Mouse (Mus musculus) spleen, adult 2 months (tissue): Measurements from ENCODE around the gene Slc16a10. TPM values are rescaled to one million over a fixed set of nuclear protein-coding genes. Genes with fewer than 3 reads are reported as not detected.

Experiments used
- DNase-seq, 2 experiments: peaks; one replicate each; pipeline versions ENCODE4 v3.0.0 to v3.0.0-alpha.2; 2012 to 2021; ENCODE audit warnings: low spot score in 2 of 2, low read depth in 1 of 2
- H3K27ac ChIP-seq: fragments of 200-500 bp; 2 replicates; pipeline ENCODE4 v1.5.1; 2012; ENCODE audit warnings: low read length, inconsistent platforms; ENCODE audit not compliant: insufficient read depth
- H3K27me3 ChIP-seq: fragments of 200-500 bp; 2 replicates; pipeline ENCODE4 v1.6.1; 2012; ENCODE audit warnings: mild to moderate bottlenecking, moderate library complexity, low read length, inconsistent platforms; ENCODE audit not compliant: control insufficient read depth, insufficient read depth
- H3K36me3 ChIP-seq: fragments of 200-500 bp; 2 replicates; pipeline ENCODE4 v1.6.1; 2012; ENCODE audit warnings: mild to moderate bottlenecking, low read length, inconsistent platforms; ENCODE audit not compliant: control insufficient read depth, insufficient read depth
- H3K4me1 ChIP-seq: fragments of 200-500 bp; 2 replicates; pipeline ENCODE4 v1.6.1; 2011; ENCODE audit warnings: inconsistent platforms; ENCODE audit not compliant: control insufficient read depth, insufficient read depth, insufficient read length
- H3K4me3 ChIP-seq: fragments of 200-500 bp; 2 replicates; pipeline ENCODE4 v1.5.1; 2011; ENCODE audit warnings: mild to moderate bottlenecking, inconsistent platforms; ENCODE audit not compliant: insufficient read depth, insufficient read length; ENCODE audit errors: extremely low read depth
- CTCF ChIP-seq: fragments of 200-500 bp; IDR thresholded peaks from 2 replicates; pipeline ENCODE4 v1.5.1; 2011; ENCODE audit warnings: mild to moderate bottlenecking, inconsistent platforms; ENCODE audit not compliant: insufficient read depth, insufficient read length, insufficient replicate concordance; ENCODE audit errors: extremely low read depth
- POLR2A ChIP-seq: fragments of 200-500 bp; IDR thresholded peaks from 2 replicates; pipeline ENCODE4 v1.6.1; 2011; ENCODE audit warnings: low read depth, low read length, inconsistent platforms
- WGBS: fragments of 180-500 bp; shearing (Covaris S2); methylation state at CpG from one replicate; pipeline ENCODE4 v1.1.7; 2018; 5-methylcytosine and 5-hydroxymethylcytosine counted together
- polyA plus RNA-seq: library from polyadenylated mRNA; depleted of rRNA; stranded (reverse); fragments of >200 nt; gene quantifications from 2 replicates; pipeline ENCODE4 v1.2.3, GENCODE M21; 2012

Slc16a10 gene
- polyA plus RNA-seq, 1 experiment: 36.9 TPM

- Histone ChIP-seq H3K4me1 (peaks cover under 1% of the 10 kb centered on the region; the same call in 1 of the 2 replicates), H3K27ac (no peak overlapping the region), H3K36me3 (no peaks in the 10 kb centered on the region), H3K27me3 (no peaks in the 10 kb centered on the region), H3K4me3 (no peak overlapping the region)
- DNase-seq: no peak
- 73% methylated on average over 5 of the region's 5 CpGs for WGBS
- TF ChIP-seq POLR2A (no peak), CTCF (no peak)
Observed at GRCm38 (mm10) chr10:40063291-40063890, 78.7 kb downstream of the Slc16a10 start.

GRCm38 (mm10) chr10:40062812-40063211 is 79.2 kb downstream of the Slc16a10 start:
- DNase-seq: no peak
- TF ChIP-seq POLR2A: no peak
- TF ChIP-seq CTCF: no peak
- Histone ChIP-seq H3K4me1 (no peaks in the 10 kb centered on the region), H3K27me3 (no peaks in the 10 kb centered on the region), H3K4me3 (no peak overlapping the region), H3K36me3 (no peaks in the 10 kb centered on the region), H3K27ac (no peak overlapping the region)
- 89% methylated on average over 6 of the region's 6 CpGs for WGBS

GRCm38 (mm10) chr10:40061926-40062325 is 80.1 kb downstream of the Slc16a10 start:
- Histone ChIP-seq H3K27ac (no peak overlapping the region), H3K27me3 (no peaks in the 10 kb centered on the region), H3K4me3 (no peak overlapping the region), H3K36me3 (no peaks in the 10 kb centered on the region), H3K4me1 (no peaks in the 10 kb centered on the region)
- 93% methylated on average over 5 of the region's 5 CpGs for WGBS
- no peak for DNase-seq
- TF ChIP-seq POLR2A: no peak
- TF ChIP-seq CTCF: no peak

- Histone ChIP-seq H3K36me3 (no peaks in the 10 kb centered on the region), H3K27me3 (no peaks in the 10 kb centered on the region), H3K4me1 (no peaks in the 10 kb centered on the region), H3K4me3 (no peak overlapping the region), H3K27ac (no peak overlapping the region)
- 86% methylated on average over 3 of the region's 3 CpGs for WGBS
- no peak for TF ChIP-seq POLR2A
- TF ChIP-seq CTCF: no peak
- no peak for DNase-seq
Observed at GRCm38 (mm10) chr10:40058786-40059120, 83.3 kb downstream of the Slc16a10 start.

GRCm38 (mm10) chr10:40058062-40058785 is 83.8 kb downstream of the Slc16a10 start:
- H3K36me3 ChIP-seq: no peaks in the 10 kb centered on the region
- DNase-seq: no peak
- no peak for TF ChIP-seq CTCF
- no peak for TF ChIP-seq POLR2A
- WGBS: 76% methylated on average over 6 of the region's 6 CpGs
- no peak overlapping the region for H3K27ac ChIP-seq
- no peak overlapping the region for H3K4me3 ChIP-seq
- H3K4me1 ChIP-seq: no peaks in the 10 kb centered on the region
- no peaks in the 10 kb centered on the region for H3K27me3 ChIP-seq

- no peak for DNase-seq
- WGBS: 63% methylated on average over 2 of the region's 2 CpGs
- no peak overlapping the region for H3K27ac ChIP-seq
Observed at GRCm38 (mm10) chr10:40057615-40058014, 84.4 kb downstream of the Slc16a10 start.

GRCm38 (mm10) chr10:40054455-40054854 is 87.6 kb downstream of the Slc16a10 start:
- WGBS: 96% methylated on average over 8 of the region's 8 CpGs

More at GRCm38 (mm10) chr10:40057615-40058014, 84.4 kb downstream of the Slc16a10 start:
- TF ChIP-seq POLR2A: no peak
- TF ChIP-seq CTCF: no peak
- Histone ChIP-seq H3K36me3 (no peaks in the 10 kb centered on the region), H3K27me3 (no peaks in the 10 kb centered on the region), H3K4me1 (no peaks in the 10 kb centered on the region), H3K4me3 (no peak overlapping the region)

More at GRCm38 (mm10) chr10:40054455-40054854, 87.6 kb downstream of the Slc16a10 start:
- Histone ChIP-seq H3K27ac (no peak overlapping the region), H3K27me3 (no peaks in the 10 kb centered on the region), H3K4me1 (no peaks in the 10 kb centered on the region), H3K4me3 (no peak overlapping the region), H3K36me3 (no peaks in the 10 kb centered on the region)
- TF ChIP-seq CTCF (no peak), POLR2A (no peak)
- no peak for DNase-seq
